Mouse (Mus musculus) urinary bladder, postnatal 25 days (tissue): ENCODE data around the gene Cldn34c2.
"Not testable (repeated sequence)": the region's sequence is repeated elsewhere in the genome, so short reads cannot be mapped to it uniquely, and the experiment has no call there.

Source experiments
- DNase-seq: peaks from one replicate; pipeline ENCODE4 v3.0.0; 2022; ENCODE audit warnings: low spot score

Gene Cldn34c2

GRCm38 (mm10) chrX:123581400-123581799 lies at the start of gene Cldn34c2:
TSS of gene Cldn34c2 (plus strand) at chrX:123581700.
- not testable (repeated sequence) for DNase-seq

- not testable (repeated sequence) for DNase-seq
Observed at GRCm38 (mm10) chrX:123551378-123551777, 30.1 kb upstream of the Cldn34c2 start.

- peak; percentile 2 for DNase-seq
Observed at GRCm38 (mm10) chrX:123612158-123612828, 30.8 kb downstream of the Cldn34c2 start.
